Mouse (Mus musculus): ENCODE results near the gene 1700028P14Rik. TPM values are rescaled to one million over a fixed set of nuclear protein-coding genes. Genes with fewer than 3 reads are reported as not detected.
"Not testable (repeated sequence)": the region's sequence is repeated elsewhere in the genome, so short reads cannot be mapped to it uniquely, and the experiment has no call there.

The 1700028P14Rik gene
- 1 to 10 TPM; 2.4 to 2.6 TPM for total RNA-seq (2021)
- long read RNA-seq, partial matches to known transcripts = 1 of 2 reads
- long read RNA-seq, other reads (novel, unspliced or antisense) = 0 of 2 reads

DNA sequence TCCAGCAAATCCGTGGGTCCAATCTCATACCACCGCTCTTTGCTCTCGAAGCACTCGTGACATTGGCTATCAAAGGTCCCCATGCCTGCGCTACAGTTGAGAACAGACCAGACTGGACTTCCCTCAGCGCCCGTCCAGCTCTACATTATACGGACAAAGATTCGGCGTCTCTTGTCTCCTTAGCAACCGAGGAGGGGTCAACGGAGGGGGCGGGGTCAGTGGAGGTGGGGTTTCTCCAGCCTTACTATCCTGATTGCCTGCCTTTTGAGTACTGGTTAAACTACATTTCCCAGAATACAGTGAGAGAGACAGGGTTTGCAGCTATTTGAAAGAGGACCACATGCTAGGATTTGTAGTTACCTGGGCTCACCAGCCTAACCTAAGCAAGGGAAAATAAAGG lies at the start of gene 1700028P14Rik:
1700028P14Rik (minus strand) TSS at position 169 of the 400 bp plus-strand sequence.
- peak; percentile 9 to 40 for DNase-seq (ENCODE audit: low spot score in 2 of 2)

DNA sequence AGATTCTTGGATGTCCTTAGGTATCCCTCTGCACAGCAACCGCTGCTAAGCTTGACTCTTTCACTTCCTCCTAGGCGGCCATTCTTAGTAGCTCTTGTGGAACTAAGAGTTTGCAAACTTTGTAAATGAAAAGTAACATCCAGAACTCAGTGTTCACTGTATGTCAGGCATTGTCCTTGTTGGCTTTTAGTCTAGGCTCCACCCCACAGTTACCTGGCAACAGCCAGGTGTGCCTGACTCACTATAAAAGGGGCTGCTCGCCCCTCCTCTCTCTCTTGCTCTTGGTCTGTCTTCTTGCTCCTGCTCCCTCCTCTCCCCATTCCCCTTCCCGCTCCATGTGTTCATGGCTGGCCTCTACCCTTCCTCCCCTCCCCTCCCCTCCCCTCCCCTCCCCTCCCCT lies 46.5 kb upstream of the 1700028P14Rik start:
- no peak for DNase-seq (ENCODE audit: low spot score in 2 of 2)

DNA sequence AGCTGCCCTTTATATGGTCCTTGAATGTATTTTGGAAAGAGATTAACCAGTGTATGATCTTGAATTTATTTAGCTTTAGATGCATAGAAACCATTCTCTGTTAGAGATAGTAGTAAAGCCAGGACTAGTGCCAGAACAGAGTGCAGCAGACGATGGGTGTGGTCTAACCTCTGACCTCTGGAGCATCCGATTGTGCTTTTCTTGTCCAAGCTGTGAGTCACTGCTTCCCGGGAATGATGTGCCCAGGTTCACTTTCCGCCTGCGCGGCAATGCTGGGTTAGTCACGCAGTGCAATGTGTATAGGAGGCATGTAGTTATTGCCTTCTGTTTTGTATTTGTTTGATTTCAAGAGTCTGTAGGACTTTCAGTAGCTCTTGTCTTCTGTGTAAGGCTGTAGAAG lies 45.8 kb upstream of the 1700028P14Rik start:
- no peak for DNase-seq (ENCODE audit: low spot score in 2 of 2)

DNA sequence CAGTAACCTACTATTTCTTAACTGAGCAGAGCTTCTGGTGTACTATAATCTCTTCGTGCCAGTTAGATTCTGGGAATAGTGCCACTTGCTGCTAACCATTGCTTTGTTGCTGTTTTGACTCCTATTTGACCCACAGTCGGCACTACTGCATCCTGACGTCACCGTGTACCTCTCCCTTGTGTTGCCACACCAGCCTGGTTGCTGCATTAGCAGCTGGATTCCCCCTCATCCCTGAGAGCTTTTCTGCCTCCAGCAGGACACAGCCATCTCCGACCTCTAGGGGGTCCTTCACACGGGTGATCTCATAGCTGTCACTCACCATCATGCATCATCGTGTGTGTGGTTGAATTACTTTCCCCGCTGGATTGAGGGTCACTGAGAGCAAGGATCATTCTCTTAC lies 45.2 kb upstream of the 1700028P14Rik start:
- peak in 1 of 2 experiments; percentile 9 for DNase-seq (ENCODE audit: low spot score in 2 of 2)

DNA sequence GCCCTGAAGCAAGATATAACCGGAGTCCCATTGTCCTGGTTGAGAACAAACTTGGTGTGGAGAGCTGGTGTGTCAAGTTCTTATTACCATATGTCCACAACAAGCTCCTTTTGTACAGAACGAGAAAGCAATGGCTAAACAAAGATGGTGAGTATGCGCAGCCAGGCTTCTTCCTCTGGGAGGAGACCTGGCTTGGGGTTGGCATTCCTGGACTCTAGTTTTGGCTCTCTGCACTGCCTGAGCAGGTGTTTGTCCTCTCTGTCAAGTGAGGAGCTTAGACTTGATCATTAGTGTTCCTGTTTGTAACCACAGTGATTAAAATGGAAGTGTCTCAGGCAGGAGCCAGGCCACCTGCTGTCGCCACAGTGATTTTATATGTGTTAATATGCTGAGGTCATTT lies 41.7 kb upstream of the 1700028P14Rik start:
- DNase-seq (ENCODE audit: low spot score in 2 of 2) = no peak

DNA sequence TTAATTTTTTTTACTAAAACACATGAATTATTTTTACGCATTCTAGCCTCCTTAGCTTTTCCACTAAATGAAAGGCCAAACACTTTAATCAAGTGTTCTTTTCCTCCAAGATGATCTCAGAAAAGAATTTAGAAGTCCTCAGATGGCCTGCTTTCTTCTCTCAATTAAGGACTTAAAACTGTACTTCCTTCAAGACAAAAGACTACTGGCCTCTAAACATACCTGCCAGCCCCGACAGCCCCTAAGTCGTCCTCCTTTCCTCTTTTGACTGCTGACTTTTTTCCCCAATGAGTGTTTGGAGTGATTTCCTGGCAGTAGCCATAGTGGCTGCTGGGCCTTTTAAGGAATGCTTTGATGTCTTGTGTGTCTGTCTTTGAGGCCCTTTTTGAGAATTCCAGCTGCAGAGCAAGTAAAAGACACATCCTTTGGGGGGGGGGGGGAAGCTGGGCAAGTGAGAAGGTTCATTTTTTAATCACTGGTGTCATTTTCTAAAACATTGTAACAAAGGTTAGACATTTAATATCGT lies 35.9 kb upstream of the 1700028P14Rik start:
- DNase-seq (ENCODE audit: low spot score in 2 of 2) = peak in 1 of 2 experiments; percentile 10

DNA sequence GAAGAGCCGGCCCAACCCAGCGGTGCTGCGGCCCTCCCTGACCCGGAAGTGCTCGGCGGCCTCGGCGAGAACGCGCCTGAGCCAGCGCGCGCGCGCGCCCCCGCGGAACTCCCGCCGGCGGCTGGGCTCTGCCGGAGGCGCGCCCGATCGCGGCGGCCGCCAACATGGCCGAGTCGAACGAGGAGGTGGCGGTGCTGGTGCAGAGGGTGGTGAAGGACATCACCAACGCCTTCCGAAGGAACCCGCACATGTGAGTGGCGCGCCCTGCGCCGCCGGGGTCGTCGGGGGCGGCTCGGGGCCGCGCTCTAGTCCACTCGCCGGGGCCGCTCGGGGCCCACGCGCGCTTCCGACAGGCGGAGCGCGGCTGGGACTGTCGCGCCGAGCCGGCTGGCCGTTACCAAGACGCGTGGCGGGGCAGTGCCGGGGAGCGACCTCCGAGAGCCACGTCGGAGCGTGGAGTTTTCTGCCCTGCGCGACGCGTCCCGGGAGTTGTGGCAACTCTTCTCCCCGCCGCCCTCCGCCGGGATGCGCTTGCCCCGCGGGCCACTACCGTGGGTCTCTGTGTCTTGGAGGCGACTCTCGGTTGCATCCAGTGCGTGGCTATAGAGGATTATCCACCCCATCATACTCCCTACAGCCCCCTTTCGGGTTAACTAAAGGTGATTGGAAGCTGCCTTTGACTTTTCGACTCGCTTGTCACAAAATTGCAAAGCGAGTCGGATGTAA lies 34.8 kb upstream of the 1700028P14Rik start, which contains the start of gene Ptar1:
Ptar1 (plus strand) TSS at position 134 of the 726 bp plus-strand sequence.
- peak; percentile 73 to 87 for DNase-seq (ENCODE audit: low spot score in 2 of 2)

DNA sequence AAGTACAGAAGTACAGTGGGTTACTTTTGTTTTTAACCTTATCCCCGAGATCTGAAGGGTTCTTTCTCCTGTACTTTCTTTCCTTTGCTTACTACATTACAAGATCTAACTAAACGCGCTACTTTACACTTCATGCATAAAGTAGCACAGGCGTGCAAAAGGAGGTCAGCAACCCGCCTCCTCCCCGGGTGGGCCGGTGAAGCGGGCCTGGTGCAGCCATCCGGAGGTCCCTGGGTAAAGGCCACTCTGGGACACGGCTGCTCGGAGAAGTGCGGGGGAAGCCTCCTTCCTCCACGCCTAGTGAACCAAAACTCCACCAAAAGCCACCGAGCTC lies 34.3 kb upstream of the 1700028P14Rik start:
- DNase-seq (ENCODE audit: low spot score in 2 of 2) = no peak

DNA sequence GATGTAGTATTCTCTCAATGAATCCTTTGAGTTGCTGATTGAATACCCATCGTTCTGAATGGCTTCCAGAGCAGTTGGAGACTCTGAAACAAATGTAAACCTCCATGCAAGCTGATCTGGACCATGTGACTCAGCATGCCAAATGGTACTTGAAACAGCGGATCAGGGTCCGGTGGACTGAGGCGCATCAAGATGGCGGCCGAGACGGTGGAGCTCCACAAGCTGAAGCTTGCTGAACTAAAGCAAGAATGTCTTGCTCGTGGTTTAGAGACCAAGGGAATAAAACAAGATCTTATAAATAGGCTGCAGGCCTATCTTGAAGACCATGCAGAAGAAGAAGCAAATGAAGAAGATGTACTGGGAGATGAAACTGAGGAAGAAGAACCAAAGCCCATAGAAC lies 23.0 kb upstream of the 1700028P14Rik start:
- not testable (repeated sequence) for DNase-seq (ENCODE audit: low spot score in 2 of 2)

DNA sequence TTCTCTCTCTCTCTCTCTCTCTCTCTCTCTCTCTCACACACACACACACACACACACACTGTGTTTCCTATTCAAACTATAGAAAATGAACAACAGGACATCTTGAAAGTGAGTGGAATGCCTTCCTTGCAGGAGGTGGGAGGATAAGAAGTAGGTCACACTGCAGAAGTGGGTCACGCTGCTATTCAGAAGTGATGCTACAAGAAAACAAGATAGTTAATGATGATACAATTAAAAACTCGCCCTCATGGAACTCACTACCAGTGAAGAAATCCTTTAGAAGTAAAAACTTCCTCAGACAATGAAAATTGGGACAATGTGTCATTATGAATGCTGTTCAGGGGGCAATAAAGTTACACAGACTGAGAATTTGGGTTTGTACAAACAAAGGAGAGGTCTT lies 20.4 kb upstream of the 1700028P14Rik start:
- no peak for DNase-seq (ENCODE audit: low spot score in 2 of 2)

DNA sequence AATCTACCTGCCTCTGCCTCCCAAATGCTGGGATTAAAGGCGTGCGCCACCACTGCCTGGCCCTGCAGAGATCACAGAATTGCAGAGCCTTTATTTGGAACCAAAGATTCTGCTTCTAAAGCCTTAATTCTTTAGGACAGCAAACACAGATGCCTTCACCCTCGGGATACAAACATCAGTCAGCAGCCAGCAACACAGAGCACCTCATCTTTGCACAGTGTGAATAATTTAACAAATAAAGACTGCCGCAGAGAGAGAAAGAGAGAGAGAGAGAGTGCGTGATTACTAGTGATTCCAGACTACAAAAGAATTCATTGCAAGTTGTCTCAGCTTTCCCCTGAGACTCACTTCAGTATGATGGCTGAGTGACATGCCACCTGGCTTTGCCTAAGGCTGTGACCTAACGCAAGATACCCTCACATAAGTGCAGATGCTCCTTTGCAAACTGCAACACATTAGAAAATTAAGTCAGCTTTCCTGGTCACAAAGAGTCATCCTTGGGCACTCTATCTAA lies 15.6 kb upstream of the 1700028P14Rik start:
- DNase-seq (ENCODE audit: low spot score in 2 of 2) = no peak

DNA sequence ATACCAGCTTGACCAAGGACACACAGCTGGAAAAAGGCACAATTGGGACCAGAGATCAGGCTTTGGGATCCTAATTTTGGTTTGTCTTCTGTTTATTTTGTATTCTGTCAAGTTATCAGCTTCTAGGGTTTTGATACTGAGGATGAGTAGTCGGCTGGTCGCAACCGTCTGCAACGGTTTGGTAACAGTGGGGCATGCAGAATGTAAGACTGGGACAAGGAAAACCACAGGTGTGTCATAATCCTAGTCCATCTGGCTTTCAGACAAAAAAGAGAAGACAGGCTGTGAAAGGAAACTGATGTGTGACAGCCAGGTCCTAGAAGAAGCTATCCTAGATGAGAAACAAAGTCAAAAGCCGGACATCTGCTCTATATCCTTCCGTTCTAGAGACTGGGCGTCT lies 11.5 kb upstream of the 1700028P14Rik start:
- no peak for DNase-seq (ENCODE audit: low spot score in 2 of 2)

DNA sequence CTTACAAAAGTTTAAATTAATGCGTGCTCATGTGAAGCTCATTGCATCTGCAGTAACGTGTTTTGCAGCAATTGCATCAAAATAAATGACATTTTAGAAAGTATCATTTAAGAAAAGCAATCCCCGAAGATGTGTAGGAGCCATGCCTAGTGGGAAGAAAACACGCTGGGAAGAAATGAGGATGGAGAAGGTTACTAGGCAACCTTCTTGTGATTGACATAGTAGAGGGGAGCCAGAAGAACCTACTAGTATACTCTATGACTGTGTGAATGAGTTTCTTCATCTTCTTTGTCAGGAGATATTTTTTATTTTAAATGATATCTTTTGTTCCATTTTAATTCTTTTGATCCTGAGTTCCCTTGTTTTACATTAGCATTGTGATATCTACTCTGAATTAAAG lies 5.7 kb upstream of the 1700028P14Rik start:
- no peak for DNase-seq (ENCODE audit: low spot score in 2 of 2)

DNA sequence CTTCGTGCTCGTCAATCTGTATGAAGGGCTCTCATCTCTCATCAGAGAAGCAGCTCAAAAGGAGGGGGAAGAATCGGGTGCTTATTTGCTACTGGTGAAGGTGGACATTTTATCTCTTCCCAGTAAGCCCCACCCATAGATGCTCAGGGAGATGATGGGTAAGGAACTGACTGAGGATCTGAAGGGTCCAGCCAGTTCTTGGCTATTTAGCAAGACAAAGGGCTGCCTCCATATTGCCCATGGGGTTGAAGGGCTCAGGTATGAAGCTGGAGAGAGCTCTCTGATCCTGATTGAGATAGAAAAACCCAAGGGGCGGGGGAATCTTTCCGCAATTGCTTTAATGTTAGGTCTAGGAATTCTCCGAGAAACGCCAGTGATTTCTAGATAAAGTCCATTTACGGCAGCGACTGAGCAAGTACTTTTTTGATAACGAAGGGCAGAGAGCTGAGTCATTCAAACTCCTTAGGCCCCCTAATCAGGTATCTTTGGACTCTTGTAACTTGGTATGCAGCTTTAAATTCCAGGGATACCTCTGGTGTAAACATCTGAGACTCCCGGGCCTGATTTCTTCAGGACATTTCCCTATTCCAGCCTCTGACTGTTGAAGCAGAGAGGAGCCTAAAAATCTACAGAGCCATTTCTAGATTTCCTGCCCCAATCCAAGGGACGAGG lies 4.8 kb upstream of the 1700028P14Rik start:
- DNase-seq (ENCODE audit: low spot score in 2 of 2) = no peak

DNA sequence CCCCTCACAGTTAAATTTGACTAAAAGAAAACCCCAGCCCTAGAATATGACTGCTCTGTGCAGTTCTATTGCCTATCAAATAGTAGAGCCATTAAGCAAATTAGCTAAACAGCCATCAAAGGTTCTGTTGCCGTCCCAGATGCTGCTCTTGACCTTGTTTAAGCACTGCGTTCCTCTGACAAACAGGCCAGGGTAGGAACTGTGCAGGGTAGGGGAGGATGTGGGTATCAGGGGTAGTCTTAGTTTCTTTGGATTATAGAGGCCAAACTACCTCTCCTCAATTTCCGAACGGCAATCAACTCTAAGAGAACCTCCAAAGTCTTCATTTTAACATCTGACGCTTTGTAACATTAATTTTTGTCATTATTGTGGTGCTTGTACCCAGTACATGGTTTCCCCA lies 542 bp upstream of the 1700028P14Rik start:
- no peak for DNase-seq (ENCODE audit: low spot score in 2 of 2)

DNA sequence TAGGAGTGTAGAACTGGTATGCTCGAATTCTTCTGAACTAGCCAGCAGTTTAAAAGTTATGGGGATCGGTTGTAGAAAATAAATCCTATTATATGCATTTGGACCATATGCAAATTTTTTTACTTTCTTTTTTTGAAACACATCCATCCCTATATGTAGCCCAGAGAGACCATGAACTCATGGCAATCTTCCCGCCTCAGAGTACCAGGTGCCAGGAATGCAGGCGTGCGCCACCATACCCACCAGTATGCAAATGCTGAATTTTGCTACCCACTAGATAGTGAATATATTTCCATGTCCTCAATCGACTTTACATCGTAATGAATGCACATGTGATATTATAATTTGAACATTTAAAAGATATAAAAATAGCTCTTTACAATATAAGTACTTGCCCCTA lies 5.3 kb downstream of the 1700028P14Rik start:
- DNase-seq (ENCODE audit: low spot score in 2 of 2) = no peak

DNA sequence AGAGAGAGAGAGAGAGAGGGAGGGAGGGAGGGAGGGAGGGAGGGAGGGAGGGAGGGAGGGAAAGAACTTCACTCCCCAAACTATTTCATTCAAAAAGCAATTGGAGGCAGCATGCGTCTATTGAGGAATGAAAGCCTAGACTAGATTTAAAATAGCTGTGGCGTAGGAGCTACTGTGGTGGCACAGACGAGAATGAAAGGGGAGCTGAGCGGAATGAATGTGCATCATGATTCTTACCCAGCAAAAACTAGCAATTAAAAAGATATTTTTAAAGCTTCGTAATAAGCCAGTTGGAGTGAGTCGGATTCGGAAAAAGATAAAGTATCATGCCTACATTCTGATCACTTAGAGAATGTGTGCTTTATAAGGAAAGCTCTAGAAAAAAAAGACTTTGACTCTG lies 7.3 kb downstream of the 1700028P14Rik start:
- DNase-seq (ENCODE audit: low spot score in 2 of 2) = peak; percentile 32 to 54

DNA sequence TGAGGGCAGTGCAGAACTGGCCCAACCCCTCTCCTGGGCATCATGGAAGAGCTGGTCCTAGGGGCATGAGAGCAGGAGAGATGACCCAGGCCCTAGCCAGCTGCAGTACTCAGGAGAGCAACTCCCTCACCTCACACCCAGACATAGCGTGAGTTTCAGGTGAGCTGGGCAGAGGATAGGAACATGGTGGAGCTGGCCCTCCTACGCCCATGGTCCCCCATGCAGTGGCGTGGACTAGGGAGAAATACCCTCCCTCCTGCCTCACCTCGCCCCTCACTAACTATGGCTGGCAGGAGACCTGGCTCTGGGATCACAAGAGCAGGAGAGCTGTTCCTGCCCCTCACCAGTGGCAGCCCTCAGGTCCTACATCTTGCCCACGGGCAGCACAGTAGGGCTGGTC lies 8.8 kb downstream of the 1700028P14Rik start:
- DNase-seq (ENCODE audit: low spot score in 2 of 2) = no peak

DNA sequence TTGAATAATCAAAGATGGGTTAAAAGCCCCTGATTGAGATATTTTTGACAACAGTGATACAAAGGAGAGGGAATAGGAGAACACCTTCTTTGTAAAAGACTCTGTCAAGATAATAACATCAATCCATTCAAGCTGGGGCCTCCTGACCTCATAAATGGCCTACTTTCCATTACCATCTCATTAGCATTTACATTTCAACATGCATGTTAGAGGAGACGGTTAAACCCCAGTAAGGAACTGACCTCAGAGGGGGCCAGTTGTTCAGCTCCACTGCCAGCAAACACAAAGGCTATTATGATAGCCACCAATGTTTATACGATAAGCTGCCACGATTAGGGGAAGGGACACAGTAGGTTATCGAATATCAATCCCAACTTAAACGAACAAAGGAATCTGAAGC lies 15.8 kb downstream of the 1700028P14Rik start:
- DNase-seq (ENCODE audit: low spot score in 2 of 2) = no peak

DNA sequence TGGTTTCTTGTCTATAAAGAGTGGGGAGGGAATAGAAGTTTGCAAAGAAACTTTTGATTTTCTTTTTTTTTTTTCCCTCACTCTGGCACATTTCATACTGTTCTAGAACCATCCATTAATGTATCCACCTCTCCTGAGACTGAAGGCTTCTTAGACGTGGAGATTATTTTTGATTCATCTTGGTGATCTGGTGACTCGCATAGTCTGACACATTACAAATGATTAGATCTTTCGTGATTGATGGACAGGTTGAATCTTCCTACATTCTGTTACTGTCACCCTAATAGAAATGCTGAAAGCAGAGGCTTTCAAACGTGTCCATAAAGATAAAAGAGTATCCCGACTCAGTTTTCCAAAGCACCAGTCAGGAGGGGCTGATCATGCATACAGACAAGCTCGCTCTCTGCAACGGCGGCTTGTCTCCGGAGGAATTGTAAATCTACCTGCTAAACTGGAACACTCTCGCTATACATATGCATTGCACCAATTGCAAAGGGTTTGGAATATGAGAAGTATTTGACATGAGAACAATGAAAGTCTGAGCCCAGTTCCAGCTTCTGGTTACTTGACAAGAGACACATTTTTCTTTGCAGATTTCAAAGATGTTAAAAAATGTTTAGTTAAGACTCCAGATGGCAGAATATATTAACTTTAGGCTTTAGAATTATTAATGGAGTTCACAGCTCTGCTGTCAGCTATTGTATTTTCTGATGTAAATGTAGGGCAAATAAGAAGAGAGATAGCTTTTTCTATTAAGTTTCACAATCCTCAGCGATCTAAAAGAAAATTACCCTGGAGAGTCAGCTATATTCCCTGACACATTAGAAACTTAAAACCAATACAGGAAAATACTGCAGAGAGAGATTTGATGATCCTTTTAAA lies 20.8 kb downstream of the 1700028P14Rik start:
- no peak for DNase-seq (ENCODE audit: low spot score in 2 of 2)

DNA sequence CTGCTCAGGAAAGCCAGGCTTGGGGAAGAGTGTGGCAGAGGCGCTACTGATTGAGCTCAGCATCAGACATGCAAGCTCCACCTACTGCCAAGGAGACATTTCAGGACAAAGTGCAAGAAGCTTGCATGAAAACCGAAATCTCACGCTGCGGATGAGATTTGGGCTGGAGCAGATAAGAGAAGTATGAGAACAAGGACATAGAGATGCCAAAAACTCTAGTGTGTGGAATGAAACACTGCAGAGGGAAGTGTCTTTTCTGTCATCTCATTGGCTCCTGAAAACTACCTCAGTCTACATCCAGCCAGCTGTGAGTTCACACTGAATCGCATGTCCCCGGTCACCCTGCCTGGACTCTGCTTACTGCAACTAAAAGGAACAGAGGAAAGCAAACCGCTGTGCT lies 38.3 kb downstream of the 1700028P14Rik start:
- DNase-seq (ENCODE audit: low spot score in 2 of 2) = no peak

Data from layer of hippocampus, adult 18-20 months (tissue).